Mouse (Mus musculus): ENCODE results near the gene Arhgef16. TPM values are rescaled to one million over a fixed set of nuclear protein-coding genes. Genes with fewer than 3 reads are reported as not detected.

The Arhgef16 gene
- polyA plus RNA-seq, 1 experiment from 2014 or later, result 28.2 TPM

GRCm38 (mm10) chr4:154262071-154262470, 39.4 kb downstream of the Arhgef16 start:
- Histone ChIP-seq H3K27ac (ENCODE audit: low read depth, low read length) (no peak overlapping the region), H3K4me1 (ENCODE audit: control insufficient read depth, insufficient read depth, low read length) (no peaks in the 10 kb centered on the region), H3K9ac (ENCODE audit: low read depth, low read length) (no peak overlapping the region), H3K36me3 (ENCODE audit: control insufficient read depth, insufficient read depth, low read length) (peaks cover under 1% of the 10 kb centered on the region; the same call in 1 of the 2 replicates), H3K4me3 (ENCODE audit: low read length) (no peak overlapping the region), H3K4me2 (replicated peaks; ENCODE audit: low read depth, low read length) (no peak overlapping the region), H3K27me3 (ENCODE audit: control insufficient read depth, insufficient read depth, low read length) (no peaks in the 10 kb centered on the region), H3K9me3 (ENCODE audit: control insufficient read depth, low read length) (0 out of 2 replicates have a peak, but pooled peaks cover 3% of the 10 kb centered on the region)
- WGBS, result 43% methylated on average over 4 of the region's 4 CpGs
- ATAC-seq (ENCODE audit: low FRiP score, low TSS enrichment), result no peak

- Histone ChIP-seq H3K27ac (ENCODE audit: low read depth, low read length) (no peak overlapping the region), H3K9me3 (ENCODE audit: control insufficient read depth, low read length) (0 out of 2 replicates have a peak, but pooled peaks cover 3% of the 10 kb centered on the region), H3K27me3 (ENCODE audit: control insufficient read depth, insufficient read depth, low read length) (no peaks in the 10 kb centered on the region), H3K36me3 (ENCODE audit: control insufficient read depth, insufficient read depth, low read length) (no peaks in the 10 kb centered on the region), H3K4me3 (ENCODE audit: low read length) (no peak overlapping the region), H3K4me1 (ENCODE audit: control insufficient read depth, insufficient read depth, low read length) (no peaks in the 10 kb centered on the region), H3K4me2 (replicated peaks; ENCODE audit: low read depth, low read length) (no peak overlapping the region), H3K9ac (ENCODE audit: low read depth, low read length) (no peak overlapping the region)
- ATAC-seq (ENCODE audit: low FRiP score, low TSS enrichment), result no peak
- 92% methylated on average over 5 of the region's 5 CpGs for WGBS
Observed at GRCm38 (mm10) chr4:154260755-154261154, 40.7 kb downstream of the Arhgef16 start.

- 88% methylated on average over 20 of the region's 20 CpGs for WGBS
- Histone ChIP-seq H3K9ac (ENCODE audit: low read depth, low read length) (no peak overlapping the region), H3K4me2 (replicated peaks; ENCODE audit: low read depth, low read length) (no peak overlapping the region), H3K4me3 (ENCODE audit: low read length) (no peak overlapping the region), H3K36me3 (ENCODE audit: control insufficient read depth, insufficient read depth, low read length) (no peaks in the 10 kb centered on the region), H3K4me1 (ENCODE audit: control insufficient read depth, insufficient read depth, low read length) (0 out of 2 replicates have a peak, but pooled peaks cover 8% of the 10 kb centered on the region), H3K9me3 (ENCODE audit: control insufficient read depth, low read length) (no peaks in the 10 kb centered on the region), H3K27ac (ENCODE audit: low read depth, low read length) (no peak overlapping the region), H3K27me3 (ENCODE audit: control insufficient read depth, insufficient read depth, low read length) (no peaks in the 10 kb centered on the region)
- ATAC-seq (ENCODE audit: low FRiP score, low TSS enrichment), result no peak
Observed at GRCm38 (mm10) chr4:154252537-154253255, 48.8 kb downstream of the Arhgef16 start.

GRCm38 (mm10) chr4:154249316-154249715, 52.2 kb downstream of the Arhgef16 start:
- Histone ChIP-seq H3K4me2 (replicated peaks; ENCODE audit: low read depth, low read length) (no peak overlapping the region), H3K4me3 (ENCODE audit: low read length) (no peak overlapping the region), H3K4me1 (ENCODE audit: control insufficient read depth, insufficient read depth, low read length) (peaks cover 17% of the 10 kb centered on the region; the same call in 1 of the 2 replicates), H3K27me3 (ENCODE audit: control insufficient read depth, insufficient read depth, low read length) (no peaks in the 10 kb centered on the region), H3K36me3 (ENCODE audit: control insufficient read depth, insufficient read depth, low read length) (no peaks in the 10 kb centered on the region), H3K9ac (ENCODE audit: low read depth, low read length) (no peak overlapping the region), H3K9me3 (ENCODE audit: control insufficient read depth, low read length) (no peaks in the 10 kb centered on the region), H3K27ac (ENCODE audit: low read depth, low read length) (no peak overlapping the region)
- no peak for ATAC-seq (ENCODE audit: low FRiP score, low TSS enrichment)
- 73% methylated on average over 8 of the region's 8 CpGs for WGBS

GRCm38 (mm10) chr4:154248092-154248805, 53.2 kb downstream of the Arhgef16 start:
- Histone ChIP-seq H3K4me3 (ENCODE audit: low read length) (no peak overlapping the region), H3K9me3 (ENCODE audit: control insufficient read depth, low read length) (no peaks in the 10 kb centered on the region), H3K27me3 (ENCODE audit: control insufficient read depth, insufficient read depth, low read length) (no peaks in the 10 kb centered on the region), H3K9ac (ENCODE audit: low read depth, low read length) (0 out of 2 replicates have a peak overlapping the region, but pooled peaks have one; percentile 4), H3K36me3 (ENCODE audit: control insufficient read depth, insufficient read depth, low read length) (no peaks in the 10 kb centered on the region), H3K27ac (ENCODE audit: low read depth, low read length) (no peak overlapping the region), H3K4me2 (replicated peaks; ENCODE audit: low read depth, low read length) (no peak overlapping the region), H3K4me1 (ENCODE audit: control insufficient read depth, insufficient read depth, low read length) (peaks cover 17% of the 10 kb centered on the region; the same call in 1 of the 2 replicates)
- WGBS, result 59% methylated on average over 21 of the region's 21 CpGs
- ATAC-seq (ENCODE audit: low FRiP score, low TSS enrichment), result no peak

GRCm38 (mm10) chr4:154247207-154248091, 54.0 kb downstream of the Arhgef16 start:
- Histone ChIP-seq H3K4me1 (ENCODE audit: control insufficient read depth, insufficient read depth, low read length) (peaks cover 17% of the 10 kb centered on the region; the same call in 1 of the 2 replicates), H3K4me3 (ENCODE audit: low read length) (no peak overlapping the region), H3K9me3 (ENCODE audit: control insufficient read depth, low read length) (no peaks in the 10 kb centered on the region), H3K4me2 (replicated peaks; ENCODE audit: low read depth, low read length) (no peak overlapping the region), H3K27me3 (ENCODE audit: control insufficient read depth, insufficient read depth, low read length) (no peaks in the 10 kb centered on the region), H3K9ac (ENCODE audit: low read depth, low read length) (0 out of 2 replicates have a peak overlapping the region, but pooled peaks have one; percentile 4), H3K27ac (ENCODE audit: low read depth, low read length) (no peak overlapping the region), H3K36me3 (ENCODE audit: control insufficient read depth, insufficient read depth, low read length) (no peaks in the 10 kb centered on the region)
- peak; percentile 40 for ATAC-seq (ENCODE audit: low FRiP score, low TSS enrichment)
- 23% methylated on average over 22 of the region's 22 CpGs for WGBS

- Histone ChIP-seq H3K4me2 (replicated peaks; ENCODE audit: low read depth, low read length) (peak overlapping the region; percentile 45), H3K4me3 (ENCODE audit: low read length) (peak overlapping the region; percentile 21; the same call in 1 of the 2 replicates), H3K36me3 (ENCODE audit: control insufficient read depth, insufficient read depth, low read length) (no peaks in the 10 kb centered on the region), H3K9me3 (ENCODE audit: control insufficient read depth, low read length) (no peaks in the 10 kb centered on the region), H3K9ac (ENCODE audit: low read depth, low read length) (no peak overlapping the region), H3K4me1 (ENCODE audit: control insufficient read depth, insufficient read depth, low read length) (peaks cover 17% of the 10 kb centered on the region; the same call in 1 of the 2 replicates), H3K27me3 (ENCODE audit: control insufficient read depth, insufficient read depth, low read length) (no peaks in the 10 kb centered on the region), H3K27ac (ENCODE audit: low read depth, low read length) (no peak overlapping the region)
- WGBS, result 6% methylated on average over 19 of the region's 19 CpGs
- peak; percentile 44 for ATAC-seq (ENCODE audit: low FRiP score, low TSS enrichment)
Observed at GRCm38 (mm10) chr4:154246115-154247040, 55.1 kb downstream of the Arhgef16 start.

GRCm38 (mm10) chr4:154245342-154245741, 56.1 kb downstream of the Arhgef16 start:
- ATAC-seq (ENCODE audit: low FRiP score, low TSS enrichment), result no peak
- Histone ChIP-seq H3K4me1 (ENCODE audit: control insufficient read depth, insufficient read depth, low read length) (peaks cover 17% of the 10 kb centered on the region; the same call in 1 of the 2 replicates), H3K36me3 (ENCODE audit: control insufficient read depth, insufficient read depth, low read length) (no peaks in the 10 kb centered on the region), H3K4me2 (replicated peaks; ENCODE audit: low read depth, low read length) (no peak overlapping the region), H3K27ac (ENCODE audit: low read depth, low read length) (no peak overlapping the region), H3K9ac (ENCODE audit: low read depth, low read length) (no peak overlapping the region), H3K27me3 (ENCODE audit: control insufficient read depth, insufficient read depth, low read length) (no peaks in the 10 kb centered on the region), H3K4me3 (ENCODE audit: low read length) (no peak overlapping the region), H3K9me3 (ENCODE audit: control insufficient read depth, low read length) (no peaks in the 10 kb centered on the region)
- WGBS, result 80% methylated on average over 7 of the region's 7 CpGs
